Mouse (Mus musculus): ENCODE results near the gene Hoxa5.

Hoxa5 gene

DNA sequence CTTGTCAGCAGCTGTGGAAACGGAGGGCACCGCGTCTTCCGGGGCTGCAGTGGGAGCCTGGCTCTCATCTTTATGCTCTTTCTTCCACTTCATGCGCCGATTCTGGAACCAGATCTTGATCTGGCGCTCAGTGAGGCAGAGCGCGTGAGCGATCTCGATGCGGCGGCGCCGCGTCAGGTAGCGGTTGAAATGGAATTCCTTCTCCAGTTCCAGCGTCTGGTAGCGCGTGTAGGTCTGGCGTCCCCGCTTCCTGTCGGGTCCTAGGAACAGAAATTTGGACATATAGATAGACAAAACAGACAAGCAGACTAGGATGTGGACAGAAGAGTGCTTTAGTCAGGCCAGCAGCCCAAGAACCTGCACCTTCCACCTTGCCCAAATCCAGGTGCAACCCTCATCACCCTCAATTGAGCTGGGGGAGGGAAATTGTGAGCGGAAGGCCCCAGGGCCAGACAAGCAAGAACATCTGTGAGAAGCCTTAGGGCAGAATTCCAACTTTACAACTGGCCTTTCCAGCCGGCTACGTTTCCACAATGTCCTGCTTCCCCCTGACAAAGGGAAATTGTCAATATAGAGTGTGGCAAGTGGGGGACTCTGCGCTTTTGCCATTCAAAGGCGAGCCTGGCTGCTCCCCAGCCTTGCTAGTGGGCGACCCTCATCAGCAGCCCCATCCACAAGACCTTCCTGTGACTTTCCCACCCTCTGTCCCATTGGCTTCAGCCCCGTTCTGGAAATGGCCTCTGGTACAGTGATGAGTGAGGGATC, 11.6 kb upstream of the Hoxa5 start:
- DNase-seq (ENCODE audit: low read depth, low spot score) = no peak

DNA sequence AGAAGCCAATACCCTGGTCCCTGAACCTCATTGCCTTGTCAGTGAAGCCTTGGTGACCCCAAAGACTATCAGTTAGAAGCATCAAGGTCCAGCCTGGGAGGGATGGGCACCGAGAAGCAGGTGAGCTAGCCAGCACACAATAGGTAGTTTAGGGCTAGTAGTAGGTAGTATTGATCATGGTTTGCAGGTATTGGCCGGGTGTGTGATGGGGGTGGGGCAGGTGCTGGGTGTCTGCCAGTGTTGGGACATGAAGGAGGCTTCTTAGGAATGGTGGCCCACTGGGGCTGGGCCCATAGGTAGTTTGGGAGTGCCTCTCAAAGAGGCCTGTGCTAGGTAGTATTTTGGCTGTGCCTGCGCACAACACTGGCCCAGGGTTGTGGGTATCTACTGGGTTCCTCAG, 10.7 kb upstream of the Hoxa5 start:
- DNase-seq (ENCODE audit: low read depth, low spot score) = no peak

- DNase-seq (ENCODE audit: low read depth, low spot score) = no peak
Measured at GRCm38 (mm10) chr6:52214271-52214670, 9.9 kb upstream of the Hoxa5 start.

- DNase-seq (ENCODE audit: low read depth, low spot score) = no peak
Measured at GRCm38 (mm10) chr6:52213119-52213986, 9.0 kb upstream of the Hoxa5 start, which contains the start of the genes Hoxa3 and Gm28308. TSS of gene Hoxa3 (minus strand) at chr6:52213336. TSS of gene Gm28308 (minus strand) at chr6:52213339.

DNA sequence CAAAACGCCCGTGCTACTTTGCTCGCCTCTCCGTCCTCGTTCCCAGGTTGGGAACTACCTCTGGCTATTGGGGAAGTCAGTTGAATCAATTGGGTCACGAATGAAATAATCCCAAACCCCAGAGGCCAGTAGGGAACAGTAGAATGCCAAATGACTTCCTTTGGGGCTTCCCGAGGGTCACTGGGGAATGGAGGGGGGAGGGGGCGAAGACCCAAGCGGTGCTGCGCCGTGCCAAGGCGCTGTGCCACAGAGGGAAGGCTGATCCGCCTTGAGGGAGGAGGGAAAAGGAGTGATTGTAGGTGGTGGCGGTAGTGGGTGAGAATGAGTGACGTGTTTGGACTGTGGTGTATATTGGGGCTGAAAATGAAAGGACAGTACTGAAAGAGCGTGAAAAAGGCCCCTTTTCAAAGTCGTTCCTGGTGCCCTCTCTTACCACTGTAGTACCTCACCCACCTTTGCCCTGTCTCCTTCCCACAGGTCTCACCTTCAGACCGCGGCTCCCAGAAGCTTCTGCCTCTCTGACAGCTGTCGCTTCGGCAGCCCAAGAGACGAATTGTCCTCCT, 8.2 kb upstream of the Hoxa5 start:
- DNase-seq (ENCODE audit: low read depth, low spot score) = no peak

GRCm38 (mm10) chr6:52211961-52212360, 7.6 kb upstream of the Hoxa5 start:
- no peak for DNase-seq (ENCODE audit: low read depth, low spot score)

- no peak for DNase-seq (ENCODE audit: low read depth, low spot score)
Measured at GRCm38 (mm10) chr6:52211170-52211935, 7.0 kb upstream of the Hoxa5 start.

DNA sequence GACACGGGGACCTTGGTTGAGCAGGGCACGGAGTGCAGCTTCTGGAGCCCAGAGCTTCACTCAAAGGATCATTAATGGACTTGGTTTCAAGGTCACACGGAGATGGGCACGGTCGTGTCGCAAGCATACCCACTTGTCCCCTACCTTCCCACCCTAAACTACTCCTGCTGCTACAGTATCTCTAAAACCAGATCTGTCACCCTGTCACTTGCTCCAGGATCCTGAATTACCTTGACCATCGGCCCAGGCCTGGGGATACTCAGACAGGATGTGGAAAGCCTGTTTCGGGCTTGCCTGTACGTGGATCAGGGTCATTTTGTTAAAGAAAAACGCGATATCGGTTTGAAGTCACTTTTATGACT, 5.3 kb upstream of the Hoxa5 start:
- no peak for DNase-seq (ENCODE audit: low read depth, low spot score)

DNA sequence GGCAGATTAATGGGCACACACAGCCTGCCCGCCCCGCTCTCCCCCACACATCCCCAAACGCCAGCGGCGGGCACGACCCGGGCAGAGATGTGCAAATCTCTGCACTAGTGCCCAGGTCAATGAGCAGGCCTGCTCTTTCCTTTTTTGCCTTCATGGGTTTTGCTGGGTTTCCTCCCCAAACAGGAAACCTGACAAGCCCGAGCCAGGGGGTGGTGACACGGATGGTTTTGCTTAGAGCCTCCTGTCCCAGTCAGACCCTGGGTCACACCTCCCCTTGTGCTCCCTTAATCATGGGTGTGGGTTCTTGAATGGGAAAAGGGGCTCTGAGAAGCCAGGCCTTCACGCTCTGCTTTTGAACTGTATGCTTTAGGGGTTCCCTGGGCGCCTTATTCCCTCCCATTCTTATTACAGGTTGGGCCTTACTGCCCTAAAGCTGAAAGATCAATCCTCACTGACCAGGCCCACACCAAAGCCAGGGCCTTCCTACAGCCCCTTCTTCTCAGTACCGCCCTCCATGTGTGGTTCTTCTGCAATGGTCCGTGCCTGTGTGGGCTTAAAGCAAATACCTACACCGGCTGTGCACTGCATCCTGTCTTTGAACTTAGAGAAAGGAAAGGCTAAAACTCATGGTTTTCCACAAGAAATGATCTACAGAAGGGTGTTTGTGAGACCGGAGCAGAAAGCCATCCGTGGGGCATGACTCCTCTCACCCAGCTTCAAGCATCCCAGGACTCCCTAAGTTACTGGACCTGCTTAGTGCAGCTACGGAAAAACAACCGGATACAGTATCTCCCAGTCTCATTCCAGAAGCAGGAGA, 4.7 kb upstream of the Hoxa5 start:
- DNase-seq (ENCODE audit: low read depth, low spot score) = no peak

DNA sequence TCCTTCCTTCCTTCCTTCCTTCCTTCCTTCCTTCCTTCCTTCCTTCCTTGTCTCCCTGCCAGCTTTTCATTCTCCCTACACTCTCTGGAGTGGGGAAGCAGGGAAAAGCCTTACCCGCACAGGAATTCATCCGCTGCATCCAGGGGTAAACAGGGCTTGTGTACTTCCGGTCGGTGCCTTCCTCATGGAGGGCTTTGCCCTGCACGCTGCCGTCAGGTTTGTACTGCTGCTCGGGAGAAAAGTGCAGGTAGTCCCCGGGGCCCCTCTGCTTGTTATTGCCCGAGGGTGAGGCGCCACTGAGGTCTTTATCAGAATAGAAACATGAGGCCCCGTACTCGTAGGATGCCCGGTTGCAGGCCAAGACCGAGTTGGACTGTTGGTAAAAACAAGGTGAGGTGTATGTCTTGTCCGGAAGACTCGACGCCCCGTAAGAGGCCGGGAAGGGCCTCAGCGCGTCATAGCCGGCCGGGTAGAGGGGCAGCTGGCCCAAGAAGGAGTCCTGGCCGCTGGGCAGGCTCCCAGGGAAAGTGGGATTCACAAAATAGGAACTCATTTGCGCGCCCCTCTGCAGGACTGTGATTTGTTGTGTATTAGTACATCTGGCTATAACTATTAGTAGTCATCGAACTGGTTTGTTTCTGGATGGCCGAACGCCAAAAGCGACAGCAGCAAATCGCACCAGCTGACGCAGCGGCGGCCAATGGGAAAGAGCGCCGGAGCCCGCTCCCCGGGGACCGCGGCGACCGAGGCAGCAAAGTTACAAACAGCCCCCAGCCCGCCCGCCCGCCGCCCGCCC, 3.9 kb upstream of the Hoxa5 start, which contains the start of gene Hoxa6:
Gene Hoxa6, minus strand, starts transcription at position 651 of the 796 bp plus-strand sequence.
- no peak for DNase-seq (ENCODE audit: low read depth, low spot score)

GRCm38 (mm10) chr6:52207684-52207976, 3.2 kb upstream of the Hoxa5 start:
- no peak for DNase-seq (ENCODE audit: low read depth, low spot score)

DNA sequence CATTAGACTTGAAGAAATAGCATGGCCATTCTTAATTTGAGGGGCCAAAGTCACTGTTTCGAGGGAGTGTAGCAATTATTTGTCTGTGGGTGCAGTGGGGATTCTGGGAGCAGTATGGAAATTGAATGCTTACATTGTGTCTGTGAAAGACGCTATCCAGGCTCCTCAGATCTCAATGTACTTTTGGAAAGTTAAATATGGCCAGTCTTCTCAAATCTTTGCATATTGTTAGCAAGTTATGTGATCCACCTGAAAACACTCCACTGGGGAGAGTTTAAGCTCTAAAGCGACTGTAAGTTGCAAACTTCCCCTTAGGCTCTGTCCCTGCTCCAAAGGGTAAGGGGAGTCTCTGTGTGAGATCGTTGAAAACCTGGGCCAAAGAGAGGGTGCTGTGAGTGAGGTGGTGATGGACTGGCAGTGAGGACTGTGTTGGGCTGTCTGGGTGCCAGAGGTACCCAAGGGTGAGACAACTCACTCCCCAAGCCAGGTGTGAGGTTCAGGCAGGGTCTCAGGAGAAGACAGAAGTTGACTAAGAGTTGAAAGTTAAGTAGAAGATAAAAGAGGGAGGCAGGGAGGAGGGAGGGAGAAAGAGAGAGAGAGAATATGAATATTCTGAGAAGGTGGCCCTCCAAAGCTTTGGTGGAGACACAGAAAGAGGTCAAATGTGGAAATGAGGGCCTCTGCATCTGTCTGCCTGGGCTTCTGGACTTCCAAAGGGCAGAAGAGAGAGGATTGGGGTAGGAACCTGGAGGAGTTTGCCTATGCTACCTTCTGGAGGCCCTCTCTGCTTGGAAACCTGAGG, 2.7 kb upstream of the Hoxa5 start:
- no peak for DNase-seq (ENCODE audit: low read depth, low spot score)

- DNase-seq (ENCODE audit: low read depth, low spot score) = no peak
Measured at GRCm38 (mm10) chr6:52205638-52206621, 1.5 kb upstream of the Hoxa5 start.

DNA sequence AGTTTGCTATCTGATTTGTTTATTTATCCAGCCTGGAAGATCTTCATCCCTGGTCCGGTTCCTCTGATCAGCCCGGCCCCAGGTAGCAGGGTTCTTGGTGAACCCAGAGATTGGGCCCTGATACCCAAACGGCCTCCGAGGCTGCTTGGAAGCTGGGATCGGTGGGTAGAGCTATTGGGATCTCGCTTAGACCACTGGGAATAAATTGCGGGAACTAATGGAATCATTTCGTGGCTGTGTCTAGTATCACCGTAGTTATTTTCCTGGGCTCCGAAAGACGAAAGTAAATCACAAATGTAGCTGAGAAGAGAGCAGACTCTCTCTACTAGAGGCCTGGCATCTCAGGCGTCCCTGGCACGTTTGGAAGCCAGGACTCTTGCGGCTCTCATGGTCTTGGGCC, 834 bp upstream of the Hoxa5 start:
- no peak for DNase-seq (ENCODE audit: low read depth, low spot score)

- DNase-seq (ENCODE audit: low read depth, low spot score) = no peak
Measured at GRCm38 (mm10) chr6:52203371-52204049, 877 bp downstream of the Hoxa5 start.

GRCm38 (mm10) chr6:52203121-52203370, 1.3 kb downstream of the Hoxa5 start:
- DNase-seq (ENCODE audit: low read depth, low spot score) = no peak

GRCm38 (mm10) chr6:52202362-52203120, 1.8 kb downstream of the Hoxa5 start:
- no peak for DNase-seq (ENCODE audit: low read depth, low spot score)

All from embryo, embryonic 11.5 days (tissue).